Mouse (Mus musculus) adrenal gland, postnatal 4 days (tissue): ENCODE results near the gene Tlr2. TPM values are rescaled to one million over a fixed set of nuclear protein-coding genes. Genes with fewer than 3 reads are reported as not detected.
"Not testable (repeated sequence)": the region's sequence is repeated elsewhere in the genome, so short reads cannot be mapped to it uniquely, and the experiment has no call there.

Source experiments
- DNase-seq, 2 experiments: peaks; one replicate each; pipeline ENCODE4 v3.0.0; 2021 to 2022; ENCODE audit warnings: low spot score in 2 of 2, mixed read lengths in 2 of 2
- long read RNA-seq, 2 experiments: library from polyadenylated mRNA; stranded (forward); transcript quantifications; one replicate each; pipeline ENCODE4 v2.0.0; 2021
- total RNA-seq, 2 experiments: library from RNA; stranded (reverse); gene quantifications; 2 replicates each; pipeline ENCODE4 v1.2.3; 2021

Tlr2 gene
- 1 to 10 TPM; 3.4 to 3.8 TPM for total RNA-seq
- long read RNA-seq, experiment 1, partial matches to known transcripts: 0 of 2 reads
- long read RNA-seq, experiment 1, other reads (novel, unspliced or antisense): 0 of 2 reads
- long read RNA-seq, experiment 2, partial matches to known transcripts: 0 of 3 reads
- long read RNA-seq, experiment 2, other reads (novel, unspliced or antisense): 0 of 3 reads

DNA sequence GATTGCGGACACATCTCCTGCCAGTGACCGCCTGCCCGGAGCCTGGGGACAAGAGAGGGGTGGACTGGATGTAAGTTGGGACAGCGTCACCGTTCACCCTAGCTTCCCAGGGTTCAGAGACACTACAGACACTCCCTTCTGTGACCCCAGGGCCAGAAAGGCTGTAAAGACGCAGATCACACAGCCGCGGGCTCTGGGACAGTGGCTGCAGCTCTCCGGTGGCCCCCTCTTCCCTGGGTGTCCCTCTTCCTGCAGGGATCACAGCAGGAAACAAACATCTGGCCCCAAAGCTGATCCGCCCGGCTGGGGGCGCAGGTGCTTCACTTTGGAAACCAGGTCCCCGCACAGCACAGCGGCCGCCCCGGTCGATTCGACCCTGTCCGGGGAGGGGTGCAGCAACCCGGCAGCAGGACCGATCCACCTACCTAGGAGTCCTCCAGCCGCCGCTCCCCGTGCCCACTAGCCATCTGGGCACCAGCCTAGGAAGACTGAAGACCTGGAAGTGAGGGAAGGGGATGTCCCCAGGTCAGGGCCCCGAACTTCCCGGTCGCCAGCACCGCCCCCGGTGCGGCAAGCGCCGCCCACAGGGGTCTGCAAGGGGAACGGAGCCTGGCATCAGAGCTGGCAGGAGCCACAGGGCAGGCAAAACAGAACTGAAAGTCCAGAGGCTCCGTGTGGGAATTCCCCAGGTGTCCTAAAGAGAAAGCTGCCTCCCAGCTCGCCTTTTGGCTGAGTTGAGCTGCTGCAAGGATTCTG lies at the start of gene Tlr2:
Tlr2 (minus strand) TSS at position 673 of the 756 bp plus-strand sequence.
- peak; percentile 51 to 71 for DNase-seq

DNA sequence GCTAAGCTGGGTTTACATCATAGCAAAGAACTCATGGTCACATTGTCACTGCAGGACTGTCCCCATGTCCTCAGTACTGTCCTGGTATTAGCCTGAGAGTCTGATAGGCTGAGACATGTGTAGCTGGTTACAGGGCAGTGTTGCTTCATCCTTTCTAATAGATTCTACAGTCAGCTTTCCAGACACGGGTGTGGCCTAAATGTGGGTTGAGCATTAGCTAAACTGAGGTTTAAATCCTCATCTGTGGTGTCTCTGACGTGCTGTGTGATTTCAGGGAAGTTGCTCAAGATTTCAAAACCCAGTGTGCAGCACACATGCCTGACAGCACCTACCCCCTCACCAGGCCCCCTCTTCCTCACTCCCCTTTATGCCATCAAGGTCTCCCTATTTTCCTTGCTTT lies 43.6 kb upstream of the Tlr2 start:
- no peak for DNase-seq

DNA sequence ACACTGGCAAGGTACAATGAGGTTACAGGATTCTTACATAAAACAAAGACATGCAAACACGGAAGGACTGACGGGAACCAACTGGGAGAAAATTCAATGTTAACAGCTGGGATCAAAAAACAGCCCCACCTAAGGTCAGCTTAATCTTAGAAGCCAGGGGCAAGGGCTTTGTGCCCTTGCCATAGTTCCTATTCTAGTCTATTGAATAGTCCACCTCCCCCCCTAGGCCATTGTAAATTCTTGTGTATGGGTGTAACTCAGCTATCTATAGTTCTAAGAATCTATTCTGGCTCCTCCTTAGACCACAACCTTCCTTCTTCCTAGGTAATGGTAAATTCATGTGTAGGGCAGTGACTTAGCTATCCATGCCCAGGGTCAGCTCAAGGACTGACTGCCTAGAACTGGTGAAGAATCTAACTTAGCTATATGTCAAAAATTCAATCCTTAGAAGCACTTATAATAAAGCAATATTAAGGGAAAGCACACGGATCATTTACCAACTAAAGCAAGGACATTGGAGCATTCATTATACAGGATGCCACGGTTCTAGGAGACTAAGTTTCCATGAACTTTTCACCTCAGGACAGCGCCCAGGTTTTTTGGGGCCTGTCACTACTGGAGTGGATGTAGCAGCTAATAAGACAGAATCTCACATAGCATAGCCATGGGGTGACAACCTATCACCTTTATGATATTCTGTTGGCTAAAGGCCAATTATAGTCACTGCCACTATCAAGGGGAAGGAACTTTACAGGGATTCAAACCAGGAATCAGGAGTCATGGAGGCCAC lies 37.9 kb upstream of the Tlr2 start:
- DNase-seq: not testable (repeated sequence)

DNA sequence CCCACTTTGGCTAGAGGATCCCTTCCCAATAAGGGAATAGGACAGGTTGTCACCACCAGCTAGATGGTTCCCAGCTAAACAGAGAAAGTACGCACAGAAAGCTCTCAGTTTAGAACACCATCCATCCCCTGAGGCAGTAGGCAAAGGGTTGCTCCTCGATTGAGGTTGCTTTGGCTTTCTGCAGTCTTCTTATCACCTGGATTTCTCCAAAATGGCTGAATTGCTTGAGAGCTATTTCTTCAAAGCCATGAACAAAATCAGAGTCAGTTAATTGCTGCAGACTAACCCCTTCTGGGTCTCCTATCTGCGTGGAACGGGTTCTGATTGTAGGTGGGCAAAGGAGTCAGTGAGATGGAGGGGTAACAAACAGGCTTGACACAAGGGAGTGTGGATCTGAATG lies 37.2 kb upstream of the Tlr2 start:
- DNase-seq: no peak

DNA sequence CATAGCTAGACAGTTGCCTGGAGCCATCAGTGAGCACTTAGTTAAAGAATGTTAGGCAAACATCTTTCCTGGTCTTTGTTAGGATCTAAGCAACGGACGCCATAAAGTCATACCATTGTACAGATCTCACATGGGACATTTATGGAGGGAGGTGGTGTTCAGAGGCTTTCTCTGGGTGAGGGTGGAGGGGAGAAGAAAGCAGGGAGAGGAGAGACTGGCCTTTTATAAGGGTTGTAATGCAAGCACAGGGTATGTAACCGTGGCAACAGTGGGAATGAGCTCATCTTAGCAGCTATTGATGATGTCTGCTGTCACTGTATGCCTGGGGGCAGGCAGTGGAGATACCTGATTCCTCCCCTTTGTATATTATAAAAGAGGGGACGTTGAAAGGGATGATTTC lies 34.7 kb upstream of the Tlr2 start:
- DNase-seq: no peak

DNA sequence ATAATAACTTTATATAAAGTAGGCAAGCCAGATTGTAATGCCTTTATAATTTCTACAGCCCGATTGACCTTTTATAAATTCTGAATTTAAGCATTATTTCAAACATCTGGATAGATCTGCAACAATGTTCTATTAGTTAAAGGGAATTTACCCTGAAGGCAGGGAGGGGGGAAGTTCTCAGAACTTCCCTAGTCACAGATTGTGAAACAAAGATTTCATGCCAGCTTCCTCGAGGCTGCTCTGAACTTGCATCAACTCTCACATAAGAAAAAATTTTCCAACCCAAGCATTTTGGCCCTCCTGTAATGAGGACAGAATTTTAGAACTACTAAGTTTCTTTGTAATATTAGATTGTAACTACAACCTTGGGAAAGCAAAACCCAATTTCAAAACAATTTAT lies 33.5 kb upstream of the Tlr2 start:
- not testable (repeated sequence) for DNase-seq

DNA sequence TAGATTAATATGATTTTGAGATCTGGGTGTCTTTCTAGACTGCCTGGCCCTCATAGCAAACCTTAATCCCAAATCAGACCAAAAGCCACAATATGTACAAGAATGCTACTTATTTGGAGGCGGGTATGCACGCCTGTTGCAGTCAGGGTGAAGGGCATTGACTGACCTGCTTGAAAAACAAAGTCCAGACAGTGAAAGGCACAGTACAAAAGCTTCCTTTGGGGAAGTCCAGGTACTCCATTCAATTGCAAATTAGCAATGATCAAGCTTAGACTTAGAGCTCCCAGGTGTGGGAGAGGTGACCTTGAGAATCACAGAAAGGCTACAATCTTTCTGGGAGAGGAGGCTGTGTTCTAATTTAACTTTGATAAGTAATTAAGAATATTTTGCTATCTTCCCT lies 31.3 kb upstream of the Tlr2 start:
- not testable (repeated sequence) for DNase-seq

DNA sequence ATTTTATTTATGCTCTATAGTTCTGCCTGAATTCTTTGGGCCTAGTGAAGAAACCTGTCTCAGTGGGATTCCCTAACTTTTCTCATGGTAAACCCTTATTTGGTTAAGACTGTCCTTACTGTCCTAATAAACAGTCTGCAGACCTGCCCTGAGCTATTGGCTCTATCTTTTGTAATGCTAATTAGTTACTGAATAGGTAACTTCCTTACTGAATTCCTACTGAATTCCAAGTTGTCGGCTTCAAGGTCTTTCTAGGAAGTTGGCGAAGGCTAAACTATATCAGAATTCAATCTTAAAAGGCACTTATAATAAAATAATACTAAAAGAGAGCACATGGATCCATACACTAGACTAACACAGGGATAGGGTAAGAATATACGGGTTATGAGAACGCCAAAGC lies 30.4 kb upstream of the Tlr2 start:
- not testable (repeated sequence) for DNase-seq

DNA sequence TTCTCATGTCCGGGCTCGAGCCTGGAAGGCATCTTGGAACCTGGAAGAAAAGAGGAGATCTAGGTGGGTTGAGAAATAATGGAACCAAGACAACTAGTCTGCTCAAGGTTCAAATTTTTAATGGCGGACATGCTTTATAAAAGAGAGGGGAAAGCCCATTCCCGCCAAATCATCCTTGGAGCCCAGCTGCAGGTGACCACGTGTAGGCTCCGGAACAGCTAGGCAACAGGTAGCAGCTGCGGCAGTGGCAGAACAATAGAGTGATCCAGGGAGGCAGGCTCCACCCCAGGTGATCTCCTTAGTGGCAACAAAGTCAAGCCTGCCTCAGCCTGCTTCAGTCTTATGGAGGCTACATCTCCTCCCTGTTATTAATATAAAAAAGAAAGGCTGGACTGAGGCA lies 30.0 kb upstream of the Tlr2 start:
- not testable (repeated sequence) for DNase-seq

DNA sequence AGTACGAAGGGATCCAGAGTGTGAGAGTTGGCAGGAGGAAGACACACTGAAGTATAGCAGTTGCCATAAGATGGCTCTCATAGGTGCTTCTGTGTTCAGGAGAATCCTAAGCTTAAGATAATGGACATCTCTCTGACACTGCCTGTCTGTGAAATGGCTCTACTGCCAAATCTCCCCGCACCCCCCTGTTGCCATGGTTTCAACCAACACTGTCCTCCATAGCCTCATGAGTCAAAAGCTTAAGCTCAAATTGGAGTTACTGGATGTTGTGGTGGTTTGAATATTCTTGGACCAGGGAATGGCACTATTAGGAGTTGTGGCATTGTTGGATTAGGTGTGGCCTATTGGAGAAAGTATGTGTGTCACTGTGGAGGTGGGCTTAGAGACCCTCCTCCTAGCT lies 28.2 kb upstream of the Tlr2 start:
- DNase-seq: no peak

DNA sequence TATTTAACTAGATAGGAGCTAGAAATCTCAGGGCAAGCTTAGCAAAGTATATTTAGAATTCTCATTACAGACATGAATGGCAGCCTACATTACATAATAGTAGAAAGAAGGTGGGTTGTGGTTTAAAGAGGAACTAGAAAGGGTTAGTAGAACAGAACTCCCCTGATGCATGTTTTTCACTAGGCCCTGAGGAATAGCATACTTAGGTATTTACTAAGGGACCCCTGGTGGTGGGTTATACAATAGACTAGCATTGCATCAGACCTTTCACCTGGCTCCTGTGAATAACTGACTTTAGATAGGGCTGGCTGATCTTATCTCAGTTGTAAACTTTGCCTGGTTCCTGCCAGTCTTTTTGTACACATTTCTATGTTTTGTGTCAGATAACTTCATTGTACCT lies 25.5 kb upstream of the Tlr2 start:
- not testable (repeated sequence) for DNase-seq

DNA sequence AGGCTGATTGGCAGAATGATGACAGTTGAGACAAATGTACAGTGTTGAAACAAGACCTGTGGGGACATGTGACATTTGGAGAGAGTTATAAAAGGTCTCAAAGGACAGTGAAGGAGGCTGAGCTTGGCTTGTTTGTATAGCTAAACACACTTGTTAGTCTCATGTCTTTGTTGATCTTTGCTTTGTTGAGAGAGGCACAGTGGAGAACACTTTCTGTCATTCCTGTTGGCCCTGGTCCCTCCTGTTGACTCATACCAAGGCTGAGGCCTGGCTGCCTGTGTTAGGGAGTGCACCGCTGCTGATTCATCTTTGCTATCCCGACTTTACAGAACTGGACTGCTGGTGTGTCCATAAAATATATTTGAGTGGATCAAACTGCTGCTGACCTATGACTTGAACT lies 23.6 kb upstream of the Tlr2 start:
- peak in 1 of 2 experiments; percentile 25 for DNase-seq

DNA sequence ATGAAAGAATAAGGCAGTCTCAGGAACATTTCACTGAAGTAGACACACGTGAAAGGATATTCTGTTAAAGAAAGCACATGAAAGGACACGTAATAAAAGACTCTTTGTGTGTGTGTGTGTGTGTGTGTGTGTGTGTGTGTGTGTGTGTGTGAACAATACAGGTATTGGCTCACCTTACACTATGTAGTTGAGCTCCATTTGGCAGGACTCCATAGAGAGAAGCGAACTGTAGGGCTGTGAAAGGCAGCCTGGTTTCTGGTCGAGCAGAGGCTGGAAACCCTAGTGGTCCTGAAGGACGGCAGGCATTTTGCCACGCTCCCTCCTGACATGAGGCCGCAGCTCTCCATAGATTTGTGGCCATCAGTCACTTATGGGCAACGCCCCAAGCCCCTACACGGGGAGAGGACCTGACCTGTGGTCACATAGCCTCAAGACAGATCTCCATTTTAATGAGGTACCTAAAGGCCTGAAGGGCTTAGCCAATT lies 22.5 kb upstream of the Tlr2 start:
- DNase-seq: no peak

DNA sequence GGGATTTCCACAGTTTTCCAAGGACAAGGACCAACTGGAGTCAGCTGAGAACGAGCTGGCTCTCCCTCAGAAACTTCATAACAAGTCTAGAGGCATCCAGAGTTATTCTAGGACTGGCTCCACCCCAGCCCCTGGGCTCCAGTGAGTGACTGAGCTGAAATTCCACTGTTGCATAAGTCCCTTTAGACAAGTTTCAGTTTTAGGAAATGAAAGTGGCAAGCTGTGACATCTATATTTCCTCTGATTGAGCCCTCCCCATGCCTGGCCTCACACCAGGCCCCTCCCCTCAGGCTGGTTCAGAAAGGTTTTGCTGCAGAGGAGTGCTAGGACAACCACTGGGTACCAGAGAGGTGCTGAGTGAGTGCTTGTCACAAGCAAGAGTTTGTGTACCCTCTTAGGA lies 21.4 kb upstream of the Tlr2 start:
- peak in 1 of 2 experiments; percentile 28 for DNase-seq

DNA sequence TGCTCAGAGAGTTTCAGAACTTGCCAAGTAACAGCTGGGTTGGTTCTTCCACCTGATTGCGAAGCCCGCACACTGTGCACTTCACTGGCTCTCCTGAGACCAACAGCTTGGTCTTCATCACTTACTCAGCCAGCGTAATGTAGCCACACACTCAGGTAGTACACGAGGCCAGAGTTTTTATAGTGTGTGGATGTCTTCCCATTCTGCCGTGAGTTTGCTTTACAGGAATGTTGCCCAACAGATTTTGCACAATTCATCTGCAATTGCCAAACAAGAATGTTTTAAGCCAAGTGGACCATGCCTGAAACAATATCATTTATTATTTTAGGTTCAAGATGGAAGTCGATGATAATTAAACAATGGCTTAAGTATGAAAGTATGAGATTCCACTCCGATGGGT lies 18.0 kb upstream of the Tlr2 start:
- DNase-seq: no peak

DNA sequence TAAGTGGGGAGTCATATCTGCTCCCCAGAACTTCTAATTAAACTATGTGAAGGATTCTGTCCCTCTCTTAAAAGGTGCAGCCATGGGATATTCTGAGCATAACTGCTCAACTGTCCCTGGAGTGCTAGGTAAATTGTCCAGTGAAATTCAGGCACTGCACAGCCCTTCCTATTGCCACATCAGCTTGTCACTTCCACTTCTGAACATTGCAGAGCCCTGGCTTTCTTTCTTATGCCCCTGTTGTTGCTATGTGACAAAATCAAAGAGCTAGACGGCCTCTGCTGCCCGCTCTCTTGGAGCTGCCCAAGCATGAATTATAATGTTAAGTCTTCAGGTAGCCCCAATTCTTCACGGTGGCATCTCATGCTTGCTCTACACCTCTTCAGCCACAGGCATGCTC lies 17.5 kb upstream of the Tlr2 start:
- DNase-seq: no peak

DNA sequence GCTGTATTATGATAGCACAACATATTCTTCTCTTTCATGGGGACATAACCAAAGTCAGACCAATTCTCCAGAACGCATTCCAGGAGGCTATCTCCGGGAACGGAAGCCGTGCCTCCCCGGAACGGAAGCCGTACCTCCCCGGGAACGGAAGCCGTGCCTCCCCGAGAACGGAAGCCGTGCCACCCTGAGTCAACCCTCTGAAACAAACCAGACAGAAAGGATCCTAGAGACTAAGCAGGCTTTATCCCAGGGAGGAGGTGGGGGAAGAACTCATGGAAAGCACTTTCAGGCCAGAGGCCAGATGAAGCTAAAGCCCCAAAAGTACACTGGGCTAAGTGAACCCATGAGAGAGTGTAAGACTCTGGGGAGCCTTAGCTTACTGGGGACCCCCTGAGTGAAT lies 16.1 kb upstream of the Tlr2 start:
- no peak for DNase-seq

DNA sequence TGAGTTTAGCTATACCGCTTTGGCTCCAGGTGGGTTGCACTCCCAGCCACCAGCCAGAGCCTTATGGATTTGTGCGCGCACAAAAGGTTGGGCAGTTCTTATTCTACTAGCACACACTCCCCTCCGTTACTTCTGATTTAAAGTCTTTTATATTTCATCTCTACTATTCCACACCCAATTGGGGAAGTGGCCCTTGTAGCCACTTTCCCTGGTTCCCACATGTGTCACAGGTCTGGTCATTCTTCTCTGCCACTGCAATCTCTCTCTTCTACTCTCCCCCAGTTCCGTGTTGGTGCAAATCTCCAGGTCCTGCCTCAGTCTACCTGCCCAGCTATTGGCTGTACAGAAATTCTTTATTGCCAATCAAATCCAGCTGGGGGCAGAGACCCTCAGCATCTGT lies 14.1 kb upstream of the Tlr2 start:
- no peak for DNase-seq

DNA sequence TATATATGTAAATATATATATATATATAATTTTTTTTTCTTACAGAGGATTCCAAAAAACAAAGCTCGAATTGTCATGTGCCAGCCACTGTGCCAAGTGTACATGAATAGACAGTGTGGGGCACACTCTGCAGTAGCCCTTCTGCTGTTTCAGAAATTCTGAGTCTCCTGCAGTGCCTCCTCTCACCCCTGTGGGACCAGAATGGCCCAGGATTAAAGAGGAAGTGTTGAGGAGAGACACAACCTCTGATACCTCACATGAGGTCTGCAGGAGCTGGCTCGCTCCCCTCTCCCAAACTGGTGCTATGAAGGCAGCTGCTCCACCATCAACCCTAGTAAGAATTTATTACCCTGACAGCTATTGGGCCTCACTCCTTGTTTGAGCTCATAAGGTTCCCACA lies 7.8 kb upstream of the Tlr2 start:
- DNase-seq: no peak

DNA sequence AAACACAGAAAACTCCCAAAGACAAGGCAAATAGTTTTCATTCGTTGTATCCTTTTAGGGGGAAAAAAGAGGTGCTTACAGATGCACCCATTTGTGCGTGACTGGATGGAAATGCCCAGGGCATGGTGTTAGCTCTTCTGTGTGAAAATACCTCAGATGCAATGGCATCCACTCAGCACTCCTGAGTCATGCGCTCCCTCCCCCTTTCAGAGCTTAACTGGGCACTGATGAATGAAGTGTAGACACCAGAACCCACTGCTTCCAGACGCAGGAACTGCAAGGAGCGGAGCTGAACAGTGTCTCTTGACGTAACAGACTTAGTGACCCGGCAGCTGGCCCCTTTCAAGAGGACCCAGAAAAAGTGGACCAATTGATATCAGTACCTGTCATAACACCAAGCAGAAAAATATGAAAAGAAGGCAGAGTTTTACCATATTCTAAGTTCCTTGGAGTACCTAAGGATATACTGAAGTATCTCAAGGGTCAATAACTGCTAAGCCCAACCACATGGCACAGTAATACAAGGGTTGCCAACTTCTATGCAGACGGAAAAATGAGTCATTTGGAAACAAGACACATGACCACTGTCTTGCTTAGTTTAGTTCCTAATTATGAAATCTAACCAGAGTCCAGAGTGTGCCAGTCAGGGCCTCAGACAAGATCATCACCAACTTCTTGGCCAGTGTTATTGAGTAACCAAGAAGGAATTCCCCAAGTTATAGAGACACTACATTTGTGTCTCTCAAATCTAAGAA lies 3.4 kb upstream of the Tlr2 start:
- no peak for DNase-seq

DNA sequence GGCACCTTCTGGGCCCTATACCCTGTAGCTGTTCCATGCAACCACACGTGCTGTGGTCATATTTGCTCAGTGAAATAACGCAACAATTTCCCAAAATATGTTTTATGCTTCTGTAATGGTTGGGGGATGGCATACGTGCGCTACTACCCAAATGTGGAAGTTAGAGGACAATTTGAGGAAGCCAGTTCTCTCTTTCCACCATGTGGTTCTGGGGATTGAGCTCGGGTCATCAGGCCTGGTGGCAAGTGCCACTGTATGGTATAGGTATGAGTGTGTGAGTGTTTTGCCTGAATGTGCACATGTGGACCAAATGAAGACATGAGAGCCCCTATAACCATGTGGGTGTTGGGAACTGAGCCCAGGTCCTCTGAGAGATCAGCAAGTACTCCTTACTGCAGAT lies 2.1 kb downstream of the Tlr2 start:
- DNase-seq: no peak
